Mouse (Mus musculus) MEL (cell line): Measurements from ENCODE around the gene Tsacc.

Experiments used
- CHD1 ChIP-seq: IDR thresholded peaks from 2 replicates; pipeline ENCODE4 v1.6.1; 2012; ENCODE audit warnings: low read depth, mild to moderate bottlenecking, inconsistent platforms, low read length, improper control_type of control experiment
- CHD2 ChIP-seq: IDR thresholded peaks from 2 replicates; pipeline ENCODE4 v1.6.1; 2011; ENCODE audit warnings: low read length, improper control_type of control experiment
- CTCF ChIP-seq, 3 experiments: IDR thresholded peaks in 2 of 3; conservative IDR thresholded peaks in 1 of 3; 2 replicates each; pipeline ENCODE4 v1.5.1; 2011 to 2012; ENCODE audit warnings: low read length in 3 of 3, low read depth in 2 of 3, mild to moderate bottlenecking in 2 of 3, improper control_type of control experiment in 1 of 3, inconsistent platforms in 1 of 3, mixed read lengths in 1 of 3, moderate library complexity in 1 of 3; ENCODE audit not compliant: control insufficient read depth in 1 of 3, insufficient read depth in 1 of 3, poor library complexity in 1 of 3, severe bottlenecking in 1 of 3
- EP300 ChIP-seq, 2 experiments: IDR thresholded peaks; 2 replicates each; pipeline ENCODE4 v1.6.1; 2011; ENCODE audit warnings: improper control_type of control experiment in 2 of 2, low read length in 2 of 2, low read depth in 1 of 2, mild to moderate bottlenecking in 1 of 2
- GABPA ChIP-seq: IDR thresholded peaks from 2 replicates; pipeline ENCODE4 v1.6.1; 2012; ENCODE audit warnings: low read depth, mild to moderate bottlenecking, inconsistent platforms, low read length, improper control_type of control experiment, moderate library complexity
- HCFC1 ChIP-seq: IDR thresholded peaks from 2 replicates; pipeline ENCODE4 v1.6.1; 2012; ENCODE audit warnings: low read depth, mild to moderate bottlenecking, inconsistent platforms, low read length, improper control_type of control experiment, moderate library complexity
- MAX ChIP-seq: IDR thresholded peaks from 2 replicates; pipeline ENCODE4 v1.6.1; 2011; ENCODE audit warnings: low read length, improper control_type of control experiment
- POLR2A ChIP-seq, 2 experiments: IDR thresholded peaks; 2 replicates each; pipeline ENCODE4 v1.6.1; 2011 to 2012; ENCODE audit warnings: low read length in 2 of 2, mild to moderate bottlenecking in 2 of 2, control low read depth in 1 of 2, improper control_type of control experiment in 1 of 2, low read depth in 1 of 2, moderate library complexity in 1 of 2; ENCODE audit not compliant: control insufficient read depth in 1 of 2, insufficient read depth in 1 of 2, poor library complexity in 1 of 2
- RAD21 ChIP-seq: IDR thresholded peaks from 2 replicates; pipeline ENCODE4 v1.6.1; 2011; ENCODE audit warnings: mild to moderate bottlenecking, low read depth, low read length, improper control_type of control experiment
- SIN3A ChIP-seq: IDR thresholded peaks from 2 replicates; pipeline ENCODE4 v1.6.1; 2012; ENCODE audit warnings: low read length, improper control_type of control experiment, inconsistent platforms
- TAL1 ChIP-seq: IDR thresholded peaks from 2 replicates; pipeline ENCODE4 v1.6.1; 2012; ENCODE audit warnings: mild to moderate bottlenecking, inconsistent platforms, low read length, moderate library complexity, mixed read lengths
- USF1 ChIP-seq: IDR thresholded peaks from 2 replicates; pipeline ENCODE4 v1.6.1; 2014; ENCODE audit warnings: low read depth, mild to moderate bottlenecking, inconsistent platforms, low read length, improper control_type of control experiment, moderate library complexity
- ZMIZ1 ChIP-seq: IDR thresholded peaks from 2 replicates; pipeline ENCODE4 v1.6.1; 2012; ENCODE audit warnings: low read depth, mild to moderate bottlenecking, inconsistent platforms, low read length, improper control_type of control experiment, moderate library complexity
- ZNF384 ChIP-seq: IDR thresholded peaks from 2 replicates; pipeline ENCODE4 v1.6.1; 2012; ENCODE audit warnings: low read depth, mild to moderate bottlenecking, inconsistent platforms, low read length, improper control_type of control experiment

- TF ChIP-seq SIN3A (no peak), CTCF (IDR thresholded peaks at IDR 0.05 in 2 of 3, conservative IDR thresholded peaks at IDR 0.05 in 1 of 3; ENCODE audit: control insufficient read depth in 1 of 3, insufficient read depth in 1 of 3, low read depth in 2 of 3, low read length in 3 of 3, poor library complexity in 1 of 3, severe bottlenecking in 1 of 3) (no peak), HCFC1 (no peak), POLR2A (IDR thresholded peaks at IDR 0.05; ENCODE audit: control insufficient read depth in 1 of 2, insufficient read depth in 1 of 2, low read depth in 1 of 2, low read length in 2 of 2, poor library complexity in 1 of 2) (no peak), EP300 (IDR thresholded peaks at IDR 0.05; ENCODE audit: low read depth in 1 of 2, low read length in 2 of 2) (no peak), MAX (no peak), ZMIZ1 (no peak), TAL1 (no peak), CHD2 (no peak), GABPA (no peak), RAD21 (no peak), CHD1 (no peak), ZNF384 (no peak), USF1 (no peak)
Observed at GRCm38 (mm10) chr3:88234041-88234440, 62.8 kb downstream of the Tsacc start.
